Mouse (Mus musculus) hindbrain, embryonic 13.5 days (tissue): Measurements from ENCODE around the gene Pts. TPM values are rescaled to one million over a fixed set of nuclear protein-coding genes. Genes with fewer than 3 reads are reported as not detected.
A peak's percentile ranks its signal among the peaks of the same experiment; 100 is the strongest.

Source experiments
- ATAC-seq: fragments of 200-750 bp; cut with Nextera tagmentation; 2 replicates; pipeline ENCODE4 v1.8.0; 2017; ENCODE audit warnings: moderate TSS enrichment; ENCODE audit not compliant: low FRiP score
- H3K27ac ChIP-seq: fragments of 300-500 bp; sonication (generic); 2 replicates; pipeline ENCODE4 v1.5.1; 2015; ENCODE audit warnings: inconsistent platforms, mild to moderate bottlenecking, moderate library complexity
- H3K27me3 ChIP-seq: fragments of 300-500 bp; sonication (generic); 2 replicates; pipeline ENCODE4 v1.6.1; 2015; ENCODE audit warnings: mild to moderate bottlenecking, inconsistent platforms
- H3K36me3 ChIP-seq: fragments of 300-500 bp; sonication (generic); 2 replicates; pipeline ENCODE4 v1.6.1; 2015; ENCODE audit warnings: mild to moderate bottlenecking, inconsistent platforms
- H3K4me1 ChIP-seq: fragments of 300-500 bp; sonication (generic); replicated peaks from 2 replicates; pipeline ENCODE4 v1.6.1; 2015; ENCODE audit warnings: inconsistent platforms
- H3K4me2 ChIP-seq: fragments of 300-500 bp; sonication (generic); 2 replicates; pipeline ENCODE4 v1.6.1; 2015; ENCODE audit warnings: inconsistent platforms, mild to moderate bottlenecking, moderate library complexity
- H3K4me3 ChIP-seq: fragments of 300-500 bp; sonication (generic); 2 replicates; pipeline ENCODE4 v1.5.1; 2015; ENCODE audit warnings: mild to moderate bottlenecking, inconsistent platforms
- H3K9ac ChIP-seq: fragments of 300-500 bp; sonication (generic); 2 replicates; pipeline ENCODE4 v1.6.1; 2015; ENCODE audit warnings: mild to moderate bottlenecking, inconsistent platforms
- H3K9me3 ChIP-seq: fragments of 300-500 bp; sonication (generic); 2 replicates; pipeline ENCODE4 v1.6.1; 2016; ENCODE audit warnings: inconsistent platforms
- WGBS: fragments of 180-500 bp; shearing (Covaris S2); methylation state at CpG from one replicate; pipeline ENCODE4 v1.1.7; 2015; 5-methylcytosine and 5-hydroxymethylcytosine counted together
- polyA plus RNA-seq: library from polyadenylated mRNA; unstranded; fragments of >200 nt; fragmentation: Nextera tagmentation; extraction: Ambion mirVana; gene quantifications from 2 replicates; pipeline ENCODE4 v1.2.1, GENCODE M21; 2015

Gene Pts
- polyA plus RNA-seq, 1 experiment from 2014 or later: 119 TPM

GRCm38 (mm10) chr9:50497536-50497935 lies 31.0 kb downstream of the Pts start:
- Histone ChIP-seq H3K4me2 (no peak overlapping the region), H3K4me3 (no peak overlapping the region), H3K9me3 (no peaks in the 10 kb centered on the region), H3K4me1 (peaks cover 26% of the 10 kb centered on the region), H3K27ac (no peak overlapping the region), H3K36me3 (no peaks in the 10 kb centered on the region), H3K9ac (no peak overlapping the region), H3K27me3 (no peaks in the 10 kb centered on the region)
- 86% methylated on average over 2 of the region's 2 CpGs for WGBS
- ATAC-seq: no peak

GRCm38 (mm10) chr9:50497076-50497475 lies 31.4 kb downstream of the Pts start:
- H3K9me3 ChIP-seq: no peaks in the 10 kb centered on the region
- peaks cover 26% of the 10 kb centered on the region for H3K4me1 ChIP-seq
- WGBS: 82% methylated on average over 6 of the region's 6 CpGs
- H3K27me3 ChIP-seq: no peaks in the 10 kb centered on the region
- no peak overlapping the region for H3K4me2 ChIP-seq
- ATAC-seq: no peak
- H3K36me3 ChIP-seq: no peaks in the 10 kb centered on the region
- no peak overlapping the region for H3K4me3 ChIP-seq
- no peak overlapping the region for H3K9ac ChIP-seq
- no peak overlapping the region for H3K27ac ChIP-seq

GRCm38 (mm10) chr9:50496546-50496945 lies 32.0 kb downstream of the Pts start:
- Histone ChIP-seq H3K27ac (peak overlapping the region; percentile 1; the same call in 1 of the 2 replicates), H3K36me3 (no peaks in the 10 kb centered on the region), H3K4me3 (no peak overlapping the region), H3K4me1 (peaks cover 26% of the 10 kb centered on the region), H3K4me2 (no peak overlapping the region), H3K9me3 (no peaks in the 10 kb centered on the region), H3K9ac (0 out of 2 replicates have a peak overlapping the region, but pooled peaks have one; percentile 15), H3K27me3 (no peaks in the 10 kb centered on the region)
- no peak for ATAC-seq
- 23% methylated on average over 6 of the region's 6 CpGs for WGBS

- Histone ChIP-seq H3K4me1 (peaks cover 26% of the 10 kb centered on the region), H3K4me2 (no peak overlapping the region), H3K9ac (peak overlapping the region; percentile 15; the same call in 1 of the 2 replicates), H3K9me3 (no peaks in the 10 kb centered on the region), H3K36me3 (no peaks in the 10 kb centered on the region), H3K27ac (peak overlapping the region; percentile 1; the same call in 1 of the 2 replicates), H3K27me3 (no peaks in the 10 kb centered on the region), H3K4me3 (no peak overlapping the region)
- WGBS: 25% methylated on average over 6 of the region's 6 CpGs
- no peak for ATAC-seq
Measured at GRCm38 (mm10) chr9:50496151-50496505, 32.4 kb downstream of the Pts start.

GRCm38 (mm10) chr9:50495405-50496150 lies 32.9 kb downstream of the Pts start:
- 66% methylated on average over 10 of the region's 10 CpGs for WGBS
- 0 out of 2 replicates have a peak overlapping the region, but pooled peaks have one; percentile 1 for H3K27ac ChIP-seq
- ATAC-seq: no peak
- peaks cover 25% of the 10 kb centered on the region for H3K4me1 ChIP-seq
- H3K36me3 ChIP-seq: no peaks in the 10 kb centered on the region
- peak overlapping the region; percentile 15; the same call in 1 of the 2 replicates for H3K9ac ChIP-seq
- H3K27me3 ChIP-seq: no peaks in the 10 kb centered on the region
- H3K9me3 ChIP-seq: no peaks in the 10 kb centered on the region
- H3K4me2 ChIP-seq: no peak overlapping the region
- no peak overlapping the region for H3K4me3 ChIP-seq

- 84% methylated on average over 6 of the region's 6 CpGs for WGBS
- no peak within 1 kb of the TSS for H3K4me3 ChIP-seq
Measured at GRCm38 (mm10) chr9:50494311-50494710, 34.2 kb downstream of the Pts start, which contains the start of gene Plet1. Plet1 (plus strand) TSS chr9:50494525.

GRCm38 (mm10) chr9:50493777-50494176 lies 34.7 kb downstream of the Pts start:
- Histone ChIP-seq H3K36me3 (no peaks in the 10 kb centered on the region), H3K27ac (no peak overlapping the region), H3K4me2 (no peak overlapping the region), H3K9ac (no peak overlapping the region), H3K4me3 (no peak overlapping the region), H3K9me3 (no peaks in the 10 kb centered on the region), H3K4me1 (peaks cover 18% of the 10 kb centered on the region), H3K27me3 (no peaks in the 10 kb centered on the region)
- WGBS: 75% methylated on average over 2 of the region's 2 CpGs
- ATAC-seq: no peak

More at GRCm38 (mm10) chr9:50494311-50494710, 34.2 kb downstream of the Pts start, which contains the start of gene Plet1:
- H3K9me3 ChIP-seq: no peaks in the 10 kb centered on the region
- no peak for ATAC-seq
- peaks cover 18% of the 10 kb centered on the region for H3K4me1 ChIP-seq
- H3K27ac ChIP-seq: no peak within 1 kb of the TSS
- H3K36me3 ChIP-seq: no peaks in the 10 kb centered on the region
- H3K27me3 ChIP-seq: no peaks in the 10 kb centered on the region
- no peak within 1 kb of the TSS for H3K9ac ChIP-seq
- H3K4me2 ChIP-seq: no peak within 1 kb of the TSS

- peaks cover 13% of the 10 kb centered on the region for H3K4me1 ChIP-seq
- no peaks in the 10 kb centered on the region for H3K9me3 ChIP-seq
- H3K4me2 ChIP-seq: no peak overlapping the region
- no peaks in the 10 kb centered on the region for H3K27me3 ChIP-seq
- no peak for ATAC-seq
- H3K9ac ChIP-seq: no peak overlapping the region
- H3K4me3 ChIP-seq: no peak overlapping the region
- H3K27ac ChIP-seq: no peak overlapping the region
- 83% methylated on average over 2 of the region's 2 CpGs for WGBS
- H3K36me3 ChIP-seq: no peaks in the 10 kb centered on the region
Measured at GRCm38 (mm10) chr9:50491531-50492045, 36.9 kb downstream of the Pts start.

GRCm38 (mm10) chr9:50490836-50491235 lies 37.7 kb downstream of the Pts start:
- no peaks in the 10 kb centered on the region for H3K27me3 ChIP-seq
- peaks cover 6% of the 10 kb centered on the region for H3K4me1 ChIP-seq
- no peak for ATAC-seq
- no peaks in the 10 kb centered on the region for H3K9me3 ChIP-seq
- H3K27ac ChIP-seq: no peak overlapping the region
- no peak overlapping the region for H3K4me2 ChIP-seq
- no peak overlapping the region for H3K9ac ChIP-seq
- H3K36me3 ChIP-seq: no peaks in the 10 kb centered on the region
- no peak overlapping the region for H3K4me3 ChIP-seq

GRCm38 (mm10) chr9:50485521-50485920 lies 43.0 kb downstream of the Pts start:
- Histone ChIP-seq H3K4me2 (peak overlapping the region; percentile 42), H3K27ac (no peak overlapping the region), H3K36me3 (no peaks in the 10 kb centered on the region), H3K4me3 (0 out of 2 replicates have a peak overlapping the region, but pooled peaks have one; percentile 7), H3K4me1 (peaks cover 7% of the 10 kb centered on the region), H3K9me3 (no peaks in the 10 kb centered on the region), H3K27me3 (no peaks in the 10 kb centered on the region), H3K9ac (no peak overlapping the region)
- 9% methylated on average over 10 of the region's 10 CpGs for WGBS
- ATAC-seq: no peak

GRCm38 (mm10) chr9:50482743-50483142 lies 45.8 kb downstream of the Pts start:
- no peak overlapping the region for H3K4me3 ChIP-seq
- no peak for ATAC-seq
- H3K4me2 ChIP-seq: no peak overlapping the region
- H3K9ac ChIP-seq: no peak overlapping the region
- peaks cover 12% of the 10 kb centered on the region for H3K4me1 ChIP-seq
- no peaks in the 10 kb centered on the region for H3K9me3 ChIP-seq
- H3K36me3 ChIP-seq: no peaks in the 10 kb centered on the region
- 88% methylated on average over 8 of the region's 8 CpGs for WGBS
- no peaks in the 10 kb centered on the region for H3K27me3 ChIP-seq
- H3K27ac ChIP-seq: no peak overlapping the region

- H3K9me3 ChIP-seq: no peaks in the 10 kb centered on the region
- WGBS: 58% methylated on average over 8 of the region's 8 CpGs
- no peaks in the 10 kb centered on the region for H3K36me3 ChIP-seq
- H3K4me2 ChIP-seq: no peak overlapping the region
- 0 out of 2 replicates have a peak, but pooled peaks cover 5% of the 10 kb centered on the region for H3K4me1 ChIP-seq
- H3K9ac ChIP-seq: no peak overlapping the region
- no peaks in the 10 kb centered on the region for H3K27me3 ChIP-seq
- no peak for ATAC-seq
- H3K27ac ChIP-seq: no peak overlapping the region
- no peak overlapping the region for H3K4me3 ChIP-seq
Measured at GRCm38 (mm10) chr9:50479476-50479875, 49.0 kb downstream of the Pts start.

GRCm38 (mm10) chr9:50478826-50479225 lies 49.7 kb downstream of the Pts start:
- no peaks in the 10 kb centered on the region for H3K36me3 ChIP-seq
- H3K4me1 ChIP-seq: 0 out of 2 replicates have a peak, but pooled peaks cover 5% of the 10 kb centered on the region
- no peak overlapping the region for H3K9ac ChIP-seq
- no peak for ATAC-seq
- no peaks in the 10 kb centered on the region for H3K9me3 ChIP-seq
- WGBS: 20% methylated on average over 5 of the region's 5 CpGs
- no peak overlapping the region for H3K27ac ChIP-seq
- H3K27me3 ChIP-seq: no peaks in the 10 kb centered on the region
- no peak overlapping the region for H3K4me2 ChIP-seq
- no peak overlapping the region for H3K4me3 ChIP-seq
